Mouse (Mus musculus) myocyte (in vitro differentiated cells): ENCODE data around the gene Csmd2. TPM values are rescaled to one million over a fixed set of nuclear protein-coding genes. Genes with fewer than 3 reads are reported as not detected.

Experiments
- H3K27me3 ChIP-seq: one replicate; pipeline ENCODE4 v1.6.1; 2011; ENCODE audit not compliant: control insufficient read depth, insufficient read depth, insufficient read length
- H3K36me3 ChIP-seq: one replicate; pipeline ENCODE4 v1.6.1; 2011; ENCODE audit not compliant: control insufficient read depth, insufficient read depth
- H3K4me2 ChIP-seq: one replicate; pipeline ENCODE4 v1.6.1; 2011; ENCODE audit warnings: low read depth, control low read depth
- H3K4me3 ChIP-seq: one replicate; pipeline ENCODE4 v1.5.1; 2011; ENCODE audit warnings: mild to moderate bottlenecking, control low read depth, moderate library complexity
- H3K79me2 ChIP-seq: one replicate; pipeline ENCODE4 v1.6.1; 2011; ENCODE audit not compliant: control insufficient read depth, insufficient read depth
- H3ac ChIP-seq: one replicate; pipeline ENCODE4 v1.6.1; 2011; ENCODE audit not compliant: control insufficient read depth, insufficient read length
- CEBPB ChIP-seq: IDR thresholded peaks from 2 replicates; pipeline ENCODE4 v1.6.1; 2011; ENCODE audit warnings: mild to moderate bottlenecking, moderate library complexity; ENCODE audit not compliant: poor library complexity, insufficient read depth, severe bottlenecking
- E2F4 ChIP-seq: IDR thresholded peaks from one replicate; pipeline ENCODE4 v1.6.1; 2011; ENCODE audit warnings: mild to moderate bottlenecking, control low read depth, moderate library complexity; ENCODE audit not compliant: insufficient read depth
- MAX ChIP-seq: IDR thresholded peaks from one replicate; pipeline ENCODE4 v1.6.1; 2011; ENCODE audit warnings: low read depth, mild to moderate bottlenecking, control low read depth
- MYOD1 ChIP-seq, 3 experiments: IDR thresholded peaks; one replicate each; pipeline ENCODE4 v1.6.1; 2011; ENCODE audit warnings: control low read depth in 2 of 3, low read depth in 2 of 3, mild to moderate bottlenecking in 2 of 3, moderate library complexity in 1 of 3; ENCODE audit not compliant: insufficient read length in 2 of 3, control insufficient read depth in 1 of 3
- MYOG ChIP-seq, 3 experiments: IDR thresholded peaks; one replicate each; pipeline ENCODE4 v1.6.1; 2011; ENCODE audit warnings: control low read depth in 2 of 3, low read depth in 2 of 3, mild to moderate bottlenecking in 2 of 3; ENCODE audit not compliant: insufficient read length in 2 of 3, control insufficient read depth in 1 of 3, insufficient read depth in 1 of 3
- POLR2A ChIP-seq: IDR thresholded peaks from one replicate; pipeline ENCODE4 v1.6.1; 2011; ENCODE audit warnings: low read depth, mild to moderate bottlenecking, control low read depth, moderate library complexity; ENCODE audit not compliant: insufficient read length
- POLR2AphosphoS2 ChIP-seq: IDR thresholded peaks from one replicate; pipeline ENCODE4 v1.6.1; 2011; ENCODE audit warnings: low read depth, control low read depth; ENCODE audit not compliant: insufficient read length
- REST ChIP-seq: IDR thresholded peaks from one replicate; pipeline ENCODE4 v1.6.1; 2011; ENCODE audit warnings: mild to moderate bottlenecking, control low read depth, moderate library complexity; ENCODE audit not compliant: insufficient read depth, insufficient read length
- SRF ChIP-seq: IDR thresholded peaks from one replicate; pipeline ENCODE4 v1.6.1; 2011; ENCODE audit warnings: low read depth; ENCODE audit not compliant: control insufficient read depth, insufficient read length
- TCF12 ChIP-seq: IDR thresholded peaks from one replicate; pipeline ENCODE4 v1.6.1; 2011; ENCODE audit warnings: mild to moderate bottlenecking, control low read depth; ENCODE audit not compliant: poor library complexity, insufficient read depth, severe bottlenecking
- TCF3 ChIP-seq: IDR thresholded peaks from one replicate; pipeline ENCODE4 v1.6.1; 2011; ENCODE audit warnings: low read depth, control low read depth; ENCODE audit not compliant: insufficient read length
- USF1 ChIP-seq: IDR thresholded peaks from one replicate; pipeline ENCODE4 v1.6.1; 2011; ENCODE audit warnings: low read depth, mild to moderate bottlenecking, control low read depth, moderate library complexity
- polyA plus RNA-seq: library from polyadenylated mRNA; unstranded; fragments of >200 nt; fragmentation: generic; extraction: Trizol; gene quantifications from one replicate; pipeline ENCODE4 v1.2.1, GENCODE M21; 2012; ENCODE audit warnings: missing spikeins

Gene Csmd2
- polyA plus RNA-seq, 1 experiment = not detected

DNA sequence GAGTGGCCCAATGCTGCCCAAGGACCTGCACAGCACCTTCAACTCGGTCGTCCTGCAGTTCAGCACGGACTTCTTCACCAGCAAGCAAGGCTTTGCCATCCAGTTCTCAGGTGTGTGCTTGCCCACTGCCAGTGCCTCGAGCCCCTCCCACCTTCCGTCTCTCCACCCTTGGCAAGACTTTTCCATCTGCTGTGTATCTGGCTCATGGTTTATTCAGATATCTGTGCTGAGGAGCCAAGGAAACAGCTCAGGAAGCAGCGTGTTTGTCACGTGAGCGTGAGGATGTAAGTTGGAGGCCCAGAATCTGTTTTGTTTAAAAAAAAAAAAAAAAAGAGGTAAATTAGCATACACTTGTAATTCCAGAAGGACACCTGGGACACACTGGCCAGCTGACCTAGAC lies 455.1 kb downstream of the Csmd2 start:
- no peak overlapping the region for H3ac ChIP-seq
- no peaks in the 10 kb centered on the region for H3K36me3 ChIP-seq
- H3K79me2 ChIP-seq = no peaks in the 10 kb centered on the region
- no peak overlapping the region for H3K4me2 ChIP-seq
- peaks cover 13% of the 10 kb centered on the region for H3K27me3 ChIP-seq
- TF ChIP-seq POLR2A (no peak), CEBPB (no peak), MYOG (IDR thresholded peaks at IDR 0.05; ENCODE audit: control insufficient read depth in 1 of 3, insufficient read depth in 1 of 3, insufficient read length in 2 of 3, low read depth in 2 of 3) (no peak), MAX (no peak), USF1 (no peak), E2F4 (no peak), TCF3 (no peak), TCF12 (no peak), SRF (no peak), POLR2AphosphoS2 (no peak), REST (no peak), MYOD1 (IDR thresholded peaks at IDR 0.05; ENCODE audit: control insufficient read depth in 1 of 3, insufficient read length in 2 of 3, low read depth in 2 of 3) (no peak)
- H3K4me3 ChIP-seq = no peak overlapping the region

DNA sequence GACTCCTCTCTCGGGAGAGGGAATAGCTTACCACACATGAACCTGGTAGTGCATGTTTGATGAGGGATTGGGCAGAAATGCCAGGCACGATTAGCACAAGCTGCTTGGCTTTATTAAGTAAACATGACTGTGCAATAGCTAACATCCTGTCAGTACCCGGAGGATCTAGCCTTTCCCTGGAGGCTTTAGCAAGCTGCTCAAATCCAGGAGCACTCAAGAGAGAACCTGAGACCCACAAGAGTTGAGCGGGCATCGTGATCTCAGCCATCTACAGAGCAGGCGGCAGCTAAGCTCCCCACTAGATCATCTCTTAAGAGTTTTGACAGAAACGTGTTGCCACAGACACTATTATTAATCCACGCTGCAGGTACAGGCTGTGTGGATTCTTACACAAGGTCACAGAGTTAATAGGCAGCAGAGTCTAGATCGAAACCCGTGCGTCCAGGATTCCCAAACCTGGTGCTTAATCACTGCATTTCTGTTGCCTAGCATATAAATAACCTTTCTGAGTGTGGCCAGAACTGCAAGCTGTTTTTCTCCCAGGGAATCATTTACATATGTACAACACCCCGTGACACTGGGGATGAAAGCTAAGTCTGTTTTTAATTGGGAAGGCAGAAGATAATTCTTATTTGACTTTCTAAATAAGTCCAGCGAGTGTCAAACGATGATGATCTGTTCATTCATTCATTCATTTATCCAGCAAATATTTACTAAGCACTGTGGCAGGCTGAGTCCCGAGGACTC lies 458.0 kb downstream of the Csmd2 start:
- H3K27me3 ChIP-seq = peaks cover 13% of the 10 kb centered on the region
- no peaks in the 10 kb centered on the region for H3K79me2 ChIP-seq
- no peak overlapping the region for H3ac ChIP-seq
- H3K4me2 ChIP-seq = no peak overlapping the region
- H3K36me3 ChIP-seq = no peaks in the 10 kb centered on the region
- no peak overlapping the region for H3K4me3 ChIP-seq
- TF ChIP-seq POLR2A = no peak
- TF ChIP-seq SRF = no peak
- TF ChIP-seq MYOD1 (IDR thresholded peaks at IDR 0.05; ENCODE audit: control insufficient read depth in 1 of 3, insufficient read length in 2 of 3, low read depth in 2 of 3) = no peak
- no peak for TF ChIP-seq E2F4
- no peak for TF ChIP-seq CEBPB
- TF ChIP-seq MAX = no peak
- TF ChIP-seq REST = no peak
- TF ChIP-seq TCF3 = no peak
- TF ChIP-seq TCF12 = no peak
- TF ChIP-seq MYOG (IDR thresholded peaks at IDR 0.05; ENCODE audit: control insufficient read depth in 1 of 3, insufficient read depth in 1 of 3, insufficient read length in 2 of 3, low read depth in 2 of 3) = no peak
- TF ChIP-seq POLR2AphosphoS2 = no peak

DNA sequence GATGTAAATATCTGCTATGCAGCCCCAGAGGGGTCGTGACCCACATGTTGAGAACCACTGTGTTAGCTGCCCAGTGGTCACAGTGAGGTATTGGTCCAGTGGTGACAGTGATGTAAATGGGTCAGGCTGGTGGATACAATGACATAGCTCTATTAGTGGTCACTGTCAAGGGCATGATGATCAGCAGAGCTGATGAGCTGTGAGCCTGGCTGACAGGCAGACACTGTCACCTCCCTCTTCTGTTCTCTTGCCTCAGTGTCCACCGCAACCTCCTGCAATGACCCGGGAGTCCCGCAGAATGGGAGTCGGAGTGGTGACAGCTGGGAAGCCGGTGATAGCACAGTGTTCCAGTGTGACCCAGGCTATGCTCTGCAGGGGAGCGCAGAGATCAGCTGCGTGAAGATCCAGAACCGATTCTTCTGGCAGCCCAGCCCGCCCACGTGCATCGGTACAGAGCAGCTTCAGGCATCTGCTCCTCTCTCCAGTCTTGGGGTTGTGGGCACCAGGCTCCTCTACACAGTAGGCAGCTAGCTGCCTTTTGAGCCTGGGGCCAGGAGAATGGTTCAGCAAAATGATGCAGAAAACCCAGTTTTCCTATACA lies 461.3 kb downstream of the Csmd2 start:
- Histone ChIP-seq H3K27me3 (peaks cover 3% of the 10 kb centered on the region), H3K36me3 (no peaks in the 10 kb centered on the region), H3K4me2 (no peak overlapping the region), H3ac (no peak overlapping the region), H3K4me3 (no peak overlapping the region), H3K79me2 (no peaks in the 10 kb centered on the region)
- TF ChIP-seq MAX = no peak
- no peak for TF ChIP-seq MYOG (IDR thresholded peaks at IDR 0.05; ENCODE audit: control insufficient read depth in 1 of 3, insufficient read depth in 1 of 3, insufficient read length in 2 of 3, low read depth in 2 of 3)
- no peak for TF ChIP-seq E2F4
- TF ChIP-seq TCF3 = no peak
- no peak for TF ChIP-seq SRF
- no peak for TF ChIP-seq CEBPB
- no peak for TF ChIP-seq REST
- TF ChIP-seq TCF12 = no peak
- no peak for TF ChIP-seq USF1
- TF ChIP-seq MYOD1 (IDR thresholded peaks at IDR 0.05; ENCODE audit: control insufficient read depth in 1 of 3, insufficient read length in 2 of 3, low read depth in 2 of 3) = no peak

DNA sequence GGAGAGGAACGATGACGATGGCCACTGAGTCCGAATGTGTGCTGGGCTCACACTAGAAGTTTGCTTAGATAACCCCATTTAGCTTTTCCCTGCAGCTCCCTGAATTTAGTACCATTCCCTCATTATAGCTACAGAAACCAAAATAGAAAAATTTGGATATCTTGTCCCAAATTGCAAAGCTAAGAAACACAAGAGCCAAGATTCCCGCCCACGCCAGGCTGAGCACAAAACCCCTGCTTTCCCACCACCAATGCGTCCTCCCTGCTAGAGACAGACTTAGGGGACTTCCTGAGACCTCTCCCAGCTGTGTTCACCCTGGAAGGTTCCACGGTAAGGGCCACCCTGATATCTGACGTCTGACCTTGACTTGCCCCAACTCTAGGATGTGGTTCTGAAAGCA lies 462.5 kb downstream of the Csmd2 start:
- TF ChIP-seq POLR2A (no peak), REST (no peak), CEBPB (no peak), USF1 (no peak), SRF (no peak), POLR2AphosphoS2 (no peak), TCF3 (no peak), MYOG (IDR thresholded peaks at IDR 0.05; ENCODE audit: control insufficient read depth in 1 of 3, insufficient read depth in 1 of 3, insufficient read length in 2 of 3, low read depth in 2 of 3) (no peak), MAX (no peak), MYOD1 (IDR thresholded peaks at IDR 0.05; ENCODE audit: control insufficient read depth in 1 of 3, insufficient read length in 2 of 3, low read depth in 2 of 3) (no peak), E2F4 (no peak), TCF12 (no peak)
- Histone ChIP-seq H3ac (no peak overlapping the region), H3K4me2 (no peak overlapping the region), H3K27me3 (peaks cover 3% of the 10 kb centered on the region), H3K4me3 (no peak overlapping the region), H3K79me2 (no peaks in the 10 kb centered on the region), H3K36me3 (no peaks in the 10 kb centered on the region)
